Mouse (Mus musculus) lung, postnatal 36 days (tissue): ENCODE measurements around the gene Chst4.

Source experiments
- DNase-seq: peaks from one replicate; pipeline ENCODE4 v3.0.0; 2022; ENCODE audit warnings: mixed read lengths

The Chst4 gene

DNA sequence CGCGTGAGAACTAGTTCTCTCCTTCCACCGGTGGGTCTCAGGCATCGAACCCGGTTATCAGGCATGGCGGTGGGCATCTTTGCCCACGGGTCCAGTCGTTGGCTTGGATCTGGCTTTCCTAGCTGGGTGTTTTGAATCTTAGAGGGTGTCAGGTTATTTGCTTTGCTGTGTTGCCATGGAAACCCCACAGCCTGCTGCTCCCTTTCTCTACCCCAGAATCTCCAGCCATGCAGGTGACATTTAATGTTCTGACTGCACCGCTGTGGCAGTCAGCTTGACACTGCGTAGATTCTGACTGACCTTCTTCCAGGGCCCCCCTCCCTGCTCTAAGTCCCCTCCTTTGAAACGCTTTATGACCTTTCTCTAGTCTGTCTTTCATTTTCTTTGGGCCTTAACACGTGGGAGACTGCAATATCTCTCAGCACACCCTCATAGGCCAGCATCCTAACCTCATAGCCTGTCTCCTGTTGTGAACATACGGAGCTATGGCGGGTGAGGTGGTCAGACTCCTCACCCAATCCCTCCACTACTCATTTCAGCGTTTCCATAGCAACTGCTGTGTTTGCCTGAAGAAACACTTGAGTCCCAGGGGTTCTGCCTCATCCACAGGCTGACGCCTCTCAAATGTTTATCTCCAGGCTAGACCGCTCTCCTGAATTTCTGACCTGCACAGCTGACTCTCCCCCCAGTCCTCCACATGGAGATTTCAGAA, 33.1 kb downstream of the Chst4 start:
- no peak for DNase-seq

DNA sequence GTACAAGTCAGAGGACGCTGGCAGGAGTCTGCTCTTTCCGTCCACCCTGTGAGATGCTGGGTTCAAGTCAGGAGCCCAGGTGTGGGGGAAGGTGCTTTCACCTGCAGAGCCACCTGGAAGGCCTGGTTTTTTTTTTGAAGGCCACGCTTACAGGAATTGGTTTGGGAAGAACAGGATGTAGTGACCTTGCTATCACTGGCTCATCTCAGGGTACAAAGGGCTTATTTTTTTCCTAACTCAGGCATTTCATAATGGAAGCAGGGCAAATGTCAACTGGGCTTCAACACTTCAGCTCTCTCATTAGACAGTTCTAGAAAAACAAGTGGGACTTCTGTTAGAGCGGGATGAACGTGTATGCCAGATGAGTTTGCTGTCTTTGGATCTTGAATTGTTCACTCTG, 35.2 kb downstream of the Chst4 start:
- no peak for DNase-seq

DNA sequence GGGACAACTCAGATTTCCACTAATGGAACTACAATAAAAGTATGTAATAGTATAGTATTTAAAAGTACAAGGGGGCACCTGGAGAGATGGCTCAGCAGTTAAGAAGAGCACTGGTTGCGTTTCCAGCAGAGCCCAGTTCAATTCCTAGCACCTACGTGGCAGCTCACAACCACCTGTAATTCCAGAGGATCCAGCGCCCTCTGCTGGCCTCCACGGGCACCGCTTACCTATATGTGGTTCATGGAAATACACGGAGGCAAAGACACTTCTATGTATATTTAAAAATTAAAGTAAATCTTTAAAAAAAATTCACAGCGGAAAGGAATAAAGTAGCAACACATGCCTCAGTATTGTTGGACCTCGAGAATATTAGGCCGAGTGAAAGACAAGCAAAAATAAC, 36.6 kb downstream of the Chst4 start:
- peak; percentile 59 for DNase-seq

DNA sequence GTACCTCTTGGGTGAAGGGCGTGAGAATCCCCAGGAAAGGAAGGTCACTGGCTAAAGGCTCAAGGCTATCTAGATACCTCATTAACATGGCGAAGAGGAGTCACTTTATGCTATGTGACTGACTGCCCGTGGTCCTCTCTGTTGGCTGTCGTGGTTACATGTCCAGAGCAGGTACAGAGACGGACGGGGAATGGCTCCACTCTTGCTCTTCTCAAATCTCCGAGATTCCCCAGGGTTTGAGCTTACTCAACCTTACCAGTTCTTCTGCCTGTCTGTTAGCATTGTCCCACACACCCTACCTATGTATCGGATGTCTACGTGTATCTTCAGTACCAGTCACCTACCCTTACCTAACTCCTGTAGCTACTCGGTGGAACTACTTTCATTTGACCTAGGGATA, 39.6 kb downstream of the Chst4 start:
- no peak for DNase-seq

DNA sequence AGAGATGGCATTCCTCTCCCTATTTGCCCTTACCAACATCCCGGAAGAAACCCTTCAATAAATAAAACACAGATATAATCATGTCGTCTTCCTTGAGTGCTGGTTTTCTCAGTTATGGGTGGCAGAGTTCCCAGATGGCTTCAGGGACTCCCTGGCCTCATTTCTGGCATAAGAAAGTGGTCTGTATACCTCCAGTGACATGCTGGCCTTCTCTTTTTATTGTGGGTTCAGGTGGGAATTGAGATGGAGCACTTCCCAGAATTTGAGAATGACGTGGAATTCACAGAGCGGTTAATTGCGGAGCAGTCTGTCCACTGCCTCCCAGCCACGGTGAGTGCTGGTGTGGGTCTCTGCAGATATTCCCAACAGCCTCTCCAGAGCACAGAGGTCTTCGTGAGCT, 41.5 kb downstream of the Chst4 start:
- DNase-seq: no peak

DNA sequence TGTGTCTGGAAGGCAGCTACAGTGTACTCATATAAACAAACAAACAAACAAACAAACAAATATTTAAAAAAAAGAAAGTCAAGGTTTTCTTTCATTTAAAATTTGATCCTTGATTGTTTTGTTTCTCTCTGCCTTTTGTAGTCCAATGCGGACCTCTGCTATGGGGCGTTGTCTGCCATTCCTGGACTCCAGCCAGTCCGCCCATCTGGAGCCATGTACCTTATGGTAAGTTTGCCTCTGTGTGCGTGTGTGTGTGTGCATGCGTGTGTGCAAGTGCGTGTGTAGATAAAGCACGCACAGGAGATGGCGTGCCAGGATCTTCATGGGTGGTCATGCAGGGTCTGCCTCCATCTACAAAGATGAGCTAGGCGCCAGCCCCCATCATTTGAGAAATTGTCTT, 42.2 kb downstream of the Chst4 start:
- no peak for DNase-seq

DNA sequence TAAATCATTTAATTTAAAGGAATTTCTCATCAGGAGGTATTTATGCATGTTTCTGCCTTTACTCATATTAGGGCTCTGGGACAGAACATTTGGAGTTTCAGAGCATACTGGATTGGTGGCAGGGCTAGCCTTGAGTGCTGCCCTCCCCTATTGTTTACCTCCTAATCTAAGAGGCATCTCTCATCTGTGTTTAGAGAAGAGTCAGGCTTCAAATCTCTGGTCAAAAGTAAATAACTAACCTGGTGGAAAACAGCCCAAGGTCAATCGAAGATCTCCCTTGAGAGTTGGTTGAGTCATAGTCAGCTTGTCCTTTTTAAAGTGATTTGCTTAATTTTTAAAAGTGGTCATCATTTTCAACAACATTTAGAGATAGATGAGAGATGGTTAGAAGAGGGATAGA, 46.6 kb downstream of the Chst4 start:
- no peak for DNase-seq

DNA sequence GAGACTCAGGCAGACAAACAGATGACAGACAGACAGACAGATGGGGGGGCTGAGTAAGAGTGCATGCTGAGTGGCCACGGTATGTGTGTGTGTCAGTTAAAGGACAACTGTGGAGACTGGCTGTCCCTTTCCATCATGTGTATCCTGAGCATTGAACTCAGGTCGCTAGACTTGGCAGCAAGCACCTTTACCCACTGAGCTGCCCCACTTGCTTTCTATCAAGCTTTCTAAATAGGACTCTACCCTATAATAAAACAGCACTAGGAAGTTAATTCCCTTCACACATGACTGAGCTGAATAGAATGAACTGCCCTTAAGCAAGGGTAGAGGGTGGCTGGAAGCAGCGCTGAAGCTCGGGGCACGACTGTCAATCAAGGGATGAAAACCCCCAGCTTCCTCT, 47.4 kb downstream of the Chst4 start:
- no peak for DNase-seq

DNA sequence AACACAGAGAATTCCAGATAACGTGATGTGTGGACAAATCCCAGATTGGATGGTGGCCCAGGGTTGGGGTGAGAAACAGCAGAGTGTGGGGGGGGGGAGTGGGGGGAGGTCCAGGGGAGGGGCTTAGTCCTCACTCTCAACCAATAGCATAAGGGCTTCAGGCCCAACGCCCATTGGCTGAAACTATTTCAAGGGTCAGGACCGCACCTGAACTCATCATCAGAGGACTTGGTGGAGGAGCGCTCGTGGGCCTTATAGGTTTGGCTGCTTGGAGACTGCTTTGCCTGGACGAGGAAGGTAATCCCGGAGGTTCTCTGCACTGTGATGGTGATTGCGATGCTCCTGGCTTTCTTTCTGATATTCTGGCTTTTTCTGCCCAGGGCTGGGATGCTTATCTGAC, 49.3 kb downstream of the Chst4 start, which contains the start of gene Tat:
TSS of gene Tat (plus strand) at position 214 of the 400 bp plus-strand sequence.
- DNase-seq: no peak

DNA sequence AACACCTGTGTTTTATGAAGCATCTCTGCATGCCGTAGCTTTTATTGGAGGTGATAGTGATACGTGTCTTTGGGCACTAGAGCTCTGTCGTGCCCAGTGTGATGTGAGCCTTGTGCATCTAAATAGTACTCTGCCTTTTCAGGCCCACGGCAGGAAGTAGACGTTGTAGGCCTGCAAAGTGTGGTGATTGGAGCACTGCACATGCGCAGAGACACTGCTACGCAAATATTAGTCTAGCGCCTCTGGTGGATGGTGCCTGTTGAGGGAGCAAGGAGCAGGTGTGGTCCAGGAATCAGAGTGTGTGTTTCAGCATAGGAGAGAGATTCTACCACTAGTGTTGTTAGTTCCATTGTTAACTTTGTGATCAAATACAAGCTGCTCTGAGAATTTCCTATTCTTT, 50.4 kb downstream of the Chst4 start:
- no peak for DNase-seq

DNA sequence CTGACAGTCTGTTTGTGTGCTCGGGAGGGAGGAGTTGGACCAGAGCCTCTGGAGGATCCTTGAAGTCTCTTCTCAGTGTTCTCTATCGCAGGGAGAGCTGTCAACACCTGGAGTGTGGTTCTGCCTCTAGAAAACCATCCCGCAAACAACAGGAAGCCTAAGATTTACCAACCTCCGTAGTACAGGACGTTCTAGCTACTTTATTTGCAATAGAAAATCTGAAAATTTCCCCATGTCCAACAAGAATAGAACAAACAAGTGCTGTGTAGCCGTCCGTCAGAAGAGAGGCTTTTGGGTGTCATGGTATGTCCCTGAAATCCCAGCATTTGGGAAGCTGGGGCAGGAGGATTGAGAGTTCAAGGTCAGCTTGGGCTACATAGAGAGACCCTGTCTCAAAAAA, 51.8 kb downstream of the Chst4 start:
- no peak for DNase-seq

DNA sequence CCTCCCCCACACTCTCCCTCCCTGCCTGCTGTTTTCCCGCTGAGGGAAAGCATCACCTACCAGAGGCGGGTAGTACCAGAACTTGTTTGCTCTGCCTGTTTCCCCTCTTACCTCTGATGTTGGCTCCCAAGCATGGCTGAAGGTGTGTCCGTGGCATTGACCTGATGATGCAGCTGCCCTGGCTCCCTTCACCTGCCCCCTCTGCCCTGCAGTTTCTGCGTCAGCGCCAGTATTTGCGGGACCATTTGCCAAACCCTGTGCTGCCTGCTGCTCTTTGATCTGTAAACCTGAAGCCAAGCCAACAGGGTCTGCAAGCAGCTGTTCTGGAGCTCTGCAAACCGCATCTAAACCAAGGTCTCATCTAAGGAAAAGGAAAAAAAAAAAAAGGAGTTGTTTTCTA, 53.2 kb downstream of the Chst4 start:
- DNase-seq: no peak

DNA sequence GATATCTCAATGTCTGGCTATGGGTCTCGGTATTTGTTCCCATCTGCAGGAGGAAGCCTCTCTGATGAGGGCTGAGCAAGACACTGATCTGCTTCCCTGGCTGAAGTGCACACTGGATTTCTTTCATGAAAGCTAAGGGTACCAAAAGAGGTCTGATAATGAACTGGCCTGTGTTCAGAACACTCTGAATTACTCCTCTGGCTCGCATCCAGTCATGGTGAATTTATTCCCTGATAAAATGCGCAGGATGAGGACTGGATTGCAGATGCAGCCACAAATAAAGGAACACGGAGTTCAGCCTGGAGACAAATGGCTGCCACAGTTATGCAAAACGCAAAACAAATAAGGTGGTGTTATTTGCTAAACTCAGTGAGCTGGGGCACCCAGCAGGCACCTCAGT, 55.6 kb downstream of the Chst4 start:
- DNase-seq: peak; percentile 35

DNA sequence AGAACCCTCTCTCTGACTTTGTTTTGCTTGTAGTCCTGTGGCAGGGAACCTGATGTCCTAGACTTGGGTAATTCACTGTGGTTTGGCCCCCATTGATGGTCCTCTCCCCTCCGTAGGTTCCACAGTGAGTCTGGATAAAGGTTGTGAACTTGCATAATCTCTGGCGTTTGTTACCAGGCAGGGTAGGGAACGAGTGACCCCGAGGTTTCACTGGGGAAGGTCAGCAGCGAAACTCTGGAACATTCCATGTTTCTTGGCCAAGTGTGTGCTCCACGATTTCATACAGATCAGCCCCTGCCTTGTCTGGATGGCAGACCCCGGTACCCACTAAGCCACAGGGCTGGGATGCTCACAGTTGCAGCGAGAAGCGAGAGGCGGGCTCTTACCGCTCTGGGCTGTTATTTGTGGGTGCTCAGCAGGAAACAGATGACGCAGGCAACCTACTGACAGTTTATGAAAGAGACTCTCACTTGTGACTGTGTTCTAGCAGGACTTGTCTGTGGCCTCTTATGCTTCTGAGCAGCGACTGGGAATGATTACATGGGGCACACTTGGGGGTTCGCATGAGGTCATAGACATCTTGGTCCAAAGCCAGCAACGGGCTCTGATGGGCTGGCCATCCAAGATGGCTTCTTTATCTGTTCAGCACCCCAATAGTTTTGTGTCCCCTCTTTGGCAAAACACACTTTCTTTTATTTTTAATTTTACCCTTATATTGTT, 57.0 kb downstream of the Chst4 start:
- DNase-seq: no peak

DNA sequence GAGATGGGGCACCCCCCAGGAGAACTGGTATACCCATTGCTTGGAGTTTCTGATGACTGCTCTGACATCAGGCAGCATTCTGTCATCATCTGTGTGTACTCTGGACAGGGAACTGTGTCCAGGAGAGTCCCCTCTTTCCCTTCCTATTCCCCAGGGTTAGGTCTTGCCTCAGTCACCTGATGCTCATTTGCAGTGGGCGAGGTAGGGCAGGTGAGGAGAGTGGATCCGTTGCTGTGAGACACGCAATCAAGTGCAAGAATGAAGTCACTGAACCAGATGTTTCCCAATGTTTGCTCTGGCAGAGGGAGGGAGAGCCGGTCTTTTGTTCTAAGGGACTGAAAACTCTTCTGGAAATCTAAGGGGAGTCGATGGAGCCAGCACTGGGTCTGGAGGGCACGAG, 60.2 kb downstream of the Chst4 start:
- no peak for DNase-seq
